Mouse (Mus musculus) 416B (cell line): ENCODE results near the gene Entpd2.
A peak's percentile ranks its signal among the peaks of the same experiment; 100 is the strongest.

Experiments used
- DNase-seq: peaks from one replicate; pipeline ENCODE4 v3.0.0; 2011; ENCODE audit warnings: low read depth

The Entpd2 gene

GRCm38 (mm10) chr2:25394281-25395221 is 1.1 kb upstream of the Entpd2 start:
- no peak for DNase-seq

GRCm38 (mm10) chr2:25396597-25396983 is 916 bp downstream of the Entpd2 start:
- no peak for DNase-seq

DNA sequence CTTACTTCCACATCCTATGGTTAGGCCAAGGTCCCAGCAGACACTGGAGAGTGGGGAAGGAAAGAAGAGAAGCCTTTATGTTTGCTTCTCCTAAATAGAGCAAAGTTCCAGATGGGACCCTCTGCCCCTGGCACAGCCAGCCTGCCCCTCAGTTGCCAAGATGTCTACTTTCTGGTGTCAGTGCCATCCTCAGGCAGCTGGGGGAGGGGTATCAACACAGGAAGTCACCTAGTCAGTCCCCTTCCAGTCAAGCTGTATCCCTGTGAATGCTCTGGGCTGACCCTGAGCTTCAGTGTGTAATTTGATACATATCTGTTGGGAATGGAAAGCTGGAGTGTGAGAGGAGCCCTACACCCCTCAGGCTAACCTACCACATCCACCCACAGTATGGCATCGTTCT is 1.3 kb downstream of the Entpd2 start:
- no peak for DNase-seq

DNA sequence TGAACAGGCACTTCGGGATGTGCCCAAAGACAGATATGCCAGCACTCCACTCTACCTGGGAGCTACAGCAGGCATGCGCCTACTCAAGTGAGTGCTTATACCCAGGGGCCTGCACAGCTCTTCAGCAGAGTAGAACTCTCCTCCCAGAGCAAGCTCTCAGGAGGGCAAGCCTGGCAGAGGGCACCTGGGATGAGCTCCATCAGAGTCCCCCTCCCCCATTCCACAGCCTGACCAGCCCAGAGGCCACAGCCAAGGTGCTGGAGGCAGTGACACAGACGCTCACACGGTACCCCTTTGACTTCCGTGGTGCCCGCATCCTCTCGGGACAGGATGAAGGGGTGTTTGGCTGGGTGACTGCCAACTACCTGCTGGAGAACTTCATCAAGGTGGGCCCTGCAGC is 2.4 kb downstream of the Entpd2 start:
- no peak for DNase-seq

- no peak for DNase-seq
Measured at GRCm38 (mm10) chr2:25399051-25399450, 3.4 kb downstream of the Entpd2 start, which contains the start of gene Npdc1. TSS of gene Npdc1 (plus strand) at chr2:25399351.

DNA sequence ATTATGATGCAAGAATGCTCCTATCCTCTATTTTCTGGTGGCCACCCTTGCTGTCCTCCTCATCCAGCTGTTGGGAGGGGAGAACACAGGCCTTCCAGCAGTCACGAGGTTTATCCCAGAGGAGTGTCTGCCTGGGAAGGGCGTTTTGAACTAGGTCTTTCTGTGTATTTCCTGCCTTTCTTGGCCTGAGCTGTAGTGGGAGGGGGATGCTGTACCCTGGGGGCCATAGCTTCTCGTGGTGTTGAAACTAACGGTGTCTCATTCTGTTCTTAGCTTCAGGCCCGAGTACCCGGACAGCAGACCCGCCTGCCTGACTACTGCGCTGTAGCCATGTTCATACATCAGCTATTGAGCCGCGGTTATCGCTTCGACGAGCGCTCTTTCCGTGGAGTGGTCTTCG is 4.6 kb downstream of the Entpd2 start:
- DNase-seq = no peak

DNA sequence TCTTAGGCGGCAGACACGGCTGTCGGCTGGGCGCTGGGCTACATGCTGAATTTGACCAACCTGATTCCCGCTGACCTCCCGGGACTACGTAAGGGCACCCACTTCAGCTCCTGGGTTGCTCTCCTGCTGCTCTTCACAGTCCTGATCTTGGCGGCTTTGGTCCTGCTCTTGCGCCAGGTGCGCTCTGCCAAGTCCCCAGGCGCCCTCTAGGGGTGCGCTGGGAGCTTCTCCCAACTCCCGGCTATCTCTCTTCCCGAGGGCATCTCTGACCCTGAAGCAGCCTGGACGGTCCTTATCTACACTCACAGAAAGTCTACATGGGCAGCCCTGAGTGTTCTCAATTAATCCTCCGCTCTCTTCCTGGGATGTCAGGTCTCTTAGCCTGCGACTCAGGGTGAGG is 5.1 kb downstream of the Entpd2 start:
- DNase-seq = peak; percentile 38

DNA sequence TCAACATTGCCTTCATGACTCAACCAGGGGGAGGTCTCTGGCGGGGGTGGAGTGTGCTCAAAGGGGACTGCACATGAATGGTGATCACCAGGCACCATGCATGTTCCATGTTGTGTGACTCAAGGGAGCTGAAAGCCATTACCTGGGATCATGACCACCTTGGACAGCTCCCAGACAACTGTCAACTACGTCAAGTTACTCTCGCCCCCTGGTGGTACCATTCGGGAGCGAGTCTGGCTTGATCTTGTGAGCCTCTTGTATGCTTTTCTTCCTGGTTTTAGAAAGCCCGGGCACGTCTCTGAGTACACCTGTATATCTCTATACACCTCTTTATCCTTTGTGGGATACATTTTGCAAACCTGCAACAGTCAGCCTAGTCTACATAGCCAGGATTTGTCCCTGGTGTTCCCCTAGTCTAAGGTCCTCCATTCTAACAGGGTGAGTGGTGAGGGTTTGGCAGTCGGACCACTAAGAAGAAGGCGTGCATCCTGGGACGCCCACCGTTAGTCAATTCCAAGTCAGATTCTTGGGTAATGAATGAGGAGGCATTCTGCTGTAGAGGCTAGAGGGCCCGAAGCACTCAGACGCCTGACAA is 6.8 kb downstream of the Entpd2 start:
- peak; percentile 88 for DNase-seq

DNA sequence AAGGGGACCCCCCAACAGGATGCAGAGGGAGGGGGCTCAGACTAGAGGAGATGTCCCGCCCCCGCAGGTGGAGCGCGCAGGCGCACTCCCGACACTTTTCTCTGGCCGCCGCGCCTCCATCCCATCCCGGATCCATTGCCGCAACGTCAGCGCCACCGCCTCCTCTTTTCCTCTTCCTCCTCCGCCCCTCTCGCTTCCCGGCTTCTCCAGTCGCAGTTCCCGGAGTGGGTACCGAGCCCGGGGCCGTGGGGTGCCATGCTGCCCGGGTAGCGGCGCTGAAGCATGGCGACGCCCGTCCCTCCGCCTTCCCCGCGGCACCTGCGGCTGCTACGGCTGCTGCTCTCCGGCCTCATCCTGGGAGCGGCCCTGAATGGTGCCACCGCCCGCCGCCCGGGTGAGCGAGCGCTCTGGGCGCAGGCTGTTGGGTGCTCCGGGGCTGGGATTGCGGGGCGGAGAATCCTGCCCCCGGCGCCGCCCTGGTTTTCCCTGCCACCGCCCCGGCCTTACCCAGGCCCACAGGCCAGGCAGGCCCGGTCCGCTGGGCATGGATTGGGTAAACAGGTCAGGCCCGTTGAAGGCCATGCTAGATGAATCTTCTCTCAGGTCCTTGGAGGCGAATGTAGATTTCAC is 7.4 kb downstream of the Entpd2 start:
- DNase-seq = no peak

GRCm38 (mm10) chr2:25403994-25404393 is 8.3 kb downstream of the Entpd2 start:
- DNase-seq = no peak

DNA sequence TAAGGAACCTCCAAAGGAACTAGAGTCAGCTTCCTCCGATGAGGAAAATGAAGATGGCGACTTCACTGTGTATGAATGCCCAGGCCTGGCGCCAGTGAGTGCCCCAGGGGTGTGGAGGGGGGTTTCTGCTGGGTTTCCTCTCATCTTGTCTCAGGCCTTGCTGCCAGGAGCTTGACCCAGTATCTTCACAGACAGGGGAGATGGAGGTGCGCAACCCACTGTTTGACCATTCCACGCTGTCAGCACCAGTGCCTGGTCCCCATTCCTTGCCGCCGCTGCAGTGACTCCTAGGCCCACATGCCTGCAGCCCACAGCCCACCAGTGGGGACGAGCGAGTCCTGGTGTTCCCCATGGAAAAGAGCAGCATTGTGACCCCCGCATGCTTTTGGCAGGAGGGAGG is 13.2 kb downstream of the Entpd2 start:
- no peak for DNase-seq

- peak; percentile 36 for DNase-seq
Measured at GRCm38 (mm10) chr2:25413436-25413835, 17.8 kb downstream of the Entpd2 start.

DNA sequence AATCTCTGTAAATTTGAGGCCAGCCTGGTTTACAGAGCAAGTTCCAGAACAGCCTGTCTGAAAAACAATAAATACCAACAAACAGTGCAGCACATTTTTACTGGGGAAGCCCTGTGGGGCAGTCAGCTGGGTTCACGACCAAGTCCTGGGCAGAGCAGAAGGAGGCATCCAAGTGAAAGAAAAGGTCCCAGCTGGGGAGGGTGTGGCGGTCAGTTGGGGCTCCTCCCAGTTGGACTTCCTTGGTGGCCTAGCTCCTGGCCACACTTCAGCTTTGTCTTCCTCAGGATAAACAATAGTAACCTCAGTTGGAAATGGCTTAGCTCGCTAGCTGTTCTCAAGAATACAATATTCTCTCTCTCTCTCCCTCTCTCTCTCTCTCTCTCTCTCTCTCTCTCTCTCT is 21.8 kb downstream of the Entpd2 start:
- DNase-seq = no peak

DNA sequence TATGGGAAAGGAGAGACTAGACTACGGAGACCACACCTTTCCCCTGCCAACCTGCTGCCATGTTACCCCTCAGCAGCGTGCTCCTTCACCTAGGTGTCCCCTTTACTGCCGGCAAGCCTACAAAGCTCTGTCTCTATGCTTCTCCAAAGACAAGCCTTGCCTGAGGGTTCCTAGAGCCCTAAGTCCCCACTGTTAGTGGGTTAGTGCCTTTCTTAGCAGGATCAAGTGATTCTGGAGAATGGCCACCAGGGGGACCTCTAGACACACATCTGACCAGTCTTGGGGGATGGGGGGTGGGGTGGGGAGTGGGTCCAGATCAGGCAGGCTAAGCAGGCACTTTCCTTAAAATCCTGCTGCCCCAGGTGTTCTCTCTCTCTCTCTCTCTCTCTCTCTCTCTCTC is 26.2 kb downstream of the Entpd2 start:
- peak; percentile 93 for DNase-seq

DNA sequence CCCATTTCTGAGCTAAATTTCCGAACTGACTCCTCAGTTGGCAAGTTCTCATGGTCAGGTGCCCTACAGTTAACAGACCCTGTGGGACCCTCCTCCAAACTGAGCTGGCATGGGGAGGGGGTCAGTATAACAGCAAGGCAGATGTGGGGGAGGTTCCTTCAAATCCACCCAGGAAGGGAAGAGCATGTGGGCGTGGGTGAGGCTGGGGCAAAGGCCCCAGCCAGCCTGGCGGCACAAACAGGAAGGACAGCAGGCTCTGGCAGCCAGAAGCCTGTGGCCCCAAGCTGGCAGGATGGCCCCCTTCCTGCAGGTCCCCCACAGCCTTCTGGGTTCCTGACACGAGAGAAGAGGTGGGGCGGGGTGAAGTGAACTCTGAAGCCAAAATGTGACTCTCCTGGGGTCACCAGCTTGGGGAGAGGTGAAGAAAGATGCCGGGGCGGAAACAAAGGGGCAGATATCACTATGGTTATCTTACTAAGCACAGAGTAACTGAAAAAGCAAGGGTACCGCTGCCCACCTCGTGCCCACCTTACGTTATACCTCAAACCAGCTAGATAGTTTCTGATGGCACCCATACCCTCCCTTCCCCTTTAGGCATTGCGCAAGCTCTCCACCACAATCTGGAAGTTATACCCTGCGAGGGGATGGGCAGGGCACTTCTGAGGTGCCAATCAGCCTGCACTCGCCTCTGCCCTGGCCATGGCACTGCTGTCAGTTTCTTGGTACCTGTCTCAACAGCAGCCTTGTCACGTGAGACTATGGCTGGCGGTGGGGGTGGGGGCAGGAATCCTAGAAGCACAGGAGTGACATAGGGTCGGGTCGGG is 27.1 kb downstream of the Entpd2 start, which contains the start of gene Fut7:
Fut7 (plus strand) TSS at position 681 of the 824 bp plus-strand sequence.
- peak; percentile 96 for DNase-seq

DNA sequence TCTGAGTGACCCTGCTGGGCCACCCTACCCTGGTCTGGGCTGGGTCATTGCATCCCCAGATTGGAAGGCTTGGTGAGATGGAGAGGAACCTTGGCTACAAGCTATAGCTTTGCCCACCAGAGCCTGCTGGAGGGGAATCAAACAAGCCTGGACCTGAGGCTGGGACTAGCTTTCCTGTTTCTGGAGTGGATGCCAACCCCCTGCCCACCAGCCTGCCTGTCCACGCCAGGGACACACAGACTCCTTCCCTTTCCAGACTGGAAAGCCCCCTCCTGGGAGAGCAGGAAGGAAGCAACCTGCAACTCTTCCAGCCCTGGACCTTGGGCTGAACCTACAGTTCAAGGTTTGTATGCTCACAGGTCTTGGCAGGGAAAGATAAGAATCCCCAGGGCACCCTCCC is 28.0 kb downstream of the Entpd2 start:
- DNase-seq = no peak

DNA sequence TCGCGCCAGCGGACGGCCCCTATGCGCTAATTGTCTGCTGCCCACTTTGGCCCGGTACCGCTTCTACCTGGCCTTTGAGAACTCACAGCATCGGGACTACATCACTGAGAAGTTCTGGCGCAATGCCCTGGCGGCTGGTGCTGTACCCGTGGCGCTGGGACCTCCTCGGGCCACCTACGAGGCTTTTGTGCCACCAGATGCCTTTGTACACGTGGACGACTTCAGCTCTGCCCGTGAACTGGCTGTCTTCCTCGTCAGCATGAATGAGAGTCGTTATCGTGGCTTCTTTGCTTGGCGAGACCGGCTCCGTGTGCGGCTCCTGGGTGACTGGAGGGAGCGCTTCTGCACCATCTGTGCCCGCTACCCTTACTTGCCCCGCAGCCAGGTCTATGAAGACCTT is 29.8 kb downstream of the Entpd2 start:
- DNase-seq = no peak

DNA sequence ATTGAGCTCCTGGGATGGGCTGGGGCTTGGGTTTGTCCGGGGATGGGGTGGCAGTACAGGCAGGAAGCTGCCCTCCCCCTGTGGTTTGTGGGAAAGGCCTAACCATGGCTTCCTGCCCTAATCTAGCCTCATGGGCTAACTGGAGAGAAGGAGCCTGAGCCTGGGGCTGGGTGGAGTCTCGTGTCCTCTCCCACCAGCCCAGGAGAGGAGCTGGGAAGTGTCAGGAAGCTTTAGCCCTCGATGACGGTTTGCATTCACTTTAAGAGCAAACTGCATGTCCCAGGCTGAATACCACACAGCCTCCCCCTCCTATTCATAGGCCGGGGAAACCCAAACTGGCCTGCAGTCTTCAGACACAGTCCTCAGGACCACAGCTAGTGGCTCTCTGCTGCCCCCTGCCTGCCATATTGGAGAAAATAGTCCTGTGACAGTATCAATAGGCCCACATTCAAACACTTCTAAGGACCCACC is 31.1 kb downstream of the Entpd2 start:
- DNase-seq = peak; percentile 94

DNA sequence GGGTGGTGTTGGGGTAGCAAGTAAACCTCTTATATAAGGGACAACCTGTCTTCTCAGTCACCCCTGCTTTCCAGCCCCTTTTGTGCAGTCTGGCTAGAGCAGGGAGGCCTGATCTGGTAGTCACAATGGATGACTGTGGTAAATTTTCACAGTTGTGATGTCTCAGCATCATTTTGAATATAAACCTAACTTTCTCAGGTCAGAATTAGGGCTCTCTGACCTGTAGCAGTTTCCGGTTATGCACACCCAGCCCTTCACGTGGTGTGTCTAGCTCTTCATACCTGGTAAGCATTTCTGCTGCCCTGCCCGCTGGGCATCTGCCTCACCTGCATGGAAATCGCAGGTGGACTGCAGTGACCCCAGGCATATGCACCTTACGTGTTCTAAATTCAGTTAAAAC is 31.6 kb downstream of the Entpd2 start:
- DNase-seq = no peak

DNA sequence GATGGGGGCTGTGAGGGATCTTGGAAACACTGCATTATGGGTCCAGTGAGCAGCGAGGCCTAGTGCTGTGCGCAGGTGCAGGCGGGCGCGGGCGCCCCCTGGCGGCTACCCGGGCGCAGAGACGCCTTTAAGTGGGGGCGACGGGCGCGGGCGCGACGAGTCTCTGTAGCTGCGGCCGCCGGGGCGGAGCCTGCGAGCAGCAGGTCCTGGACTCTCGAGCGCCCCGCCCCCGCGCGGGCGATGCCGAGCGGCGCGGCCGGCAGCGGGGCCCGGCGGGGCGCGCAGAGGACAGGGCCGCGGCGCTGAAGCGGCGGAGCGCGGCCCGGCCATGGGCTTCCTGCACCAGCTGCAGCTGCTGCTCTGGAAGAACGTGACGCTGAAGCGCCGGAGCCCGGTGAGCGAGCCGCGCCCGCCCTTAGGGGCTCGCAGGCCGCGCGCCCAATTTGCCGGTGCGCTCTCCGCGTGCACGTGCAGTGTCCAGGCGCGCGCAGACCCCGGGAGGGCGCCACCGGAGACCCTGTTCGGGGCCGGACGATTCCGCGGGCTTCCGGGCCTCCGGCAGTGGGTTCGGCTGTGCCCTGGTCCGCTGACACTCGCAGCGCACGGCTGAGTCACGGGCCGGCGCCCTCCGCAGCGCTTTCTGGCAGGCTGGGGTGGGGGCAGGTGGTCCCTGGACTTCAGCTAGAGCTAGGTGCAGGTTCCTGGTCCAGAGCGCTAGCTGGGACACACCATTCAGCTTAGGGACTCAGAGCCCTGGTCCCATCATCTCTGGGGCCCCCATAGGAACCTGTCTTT is 33.0 kb downstream of the Entpd2 start, which contains the start of gene Abca2:
Abca2 (plus strand) TSS at position 262 of the 795 bp plus-strand sequence.
- DNase-seq = peak; percentile 93
